Mouse (Mus musculus) MEL (cell line): ENCODE data around the gene Ap3d1.

Experiments
- CTCF ChIP-seq, 3 experiments: IDR thresholded peaks in 2 of 3; conservative IDR thresholded peaks in 1 of 3; 2 replicates each; pipeline ENCODE4 v1.5.1; 2011 to 2012; ENCODE audit warnings: low read length in 3 of 3, low read depth in 2 of 3, mild to moderate bottlenecking in 2 of 3, improper control_type of control experiment in 1 of 3, inconsistent platforms in 1 of 3, mixed read lengths in 1 of 3, moderate library complexity in 1 of 3; ENCODE audit not compliant: control insufficient read depth in 1 of 3, insufficient read depth in 1 of 3, poor library complexity in 1 of 3, severe bottlenecking in 1 of 3
- EP300 ChIP-seq, 2 experiments: IDR thresholded peaks; 2 replicates each; pipeline ENCODE4 v1.6.1; 2011; ENCODE audit warnings: improper control_type of control experiment in 2 of 2, low read length in 2 of 2, low read depth in 1 of 2, mild to moderate bottlenecking in 1 of 2
- POLR2A ChIP-seq, 2 experiments: IDR thresholded peaks; 2 replicates each; pipeline ENCODE4 v1.6.1; 2011 to 2012; ENCODE audit warnings: low read length in 2 of 2, mild to moderate bottlenecking in 2 of 2, control low read depth in 1 of 2, improper control_type of control experiment in 1 of 2, low read depth in 1 of 2, moderate library complexity in 1 of 2; ENCODE audit not compliant: control insufficient read depth in 1 of 2, insufficient read depth in 1 of 2, poor library complexity in 1 of 2
- RAD21 ChIP-seq: IDR thresholded peaks from 2 replicates; pipeline ENCODE4 v1.6.1; 2011; ENCODE audit warnings: mild to moderate bottlenecking, low read depth, low read length, improper control_type of control experiment
- TAL1 ChIP-seq: IDR thresholded peaks from 2 replicates; pipeline ENCODE4 v1.6.1; 2012; ENCODE audit warnings: mild to moderate bottlenecking, inconsistent platforms, low read length, moderate library complexity, mixed read lengths

GRCm38 (mm10) chr10:80756509-80756908, 14.4 kb upstream of the Ap3d1 start:
- TF ChIP-seq POLR2A (IDR thresholded peaks at IDR 0.05; ENCODE audit: control insufficient read depth in 1 of 2, insufficient read depth in 1 of 2, low read depth in 1 of 2, low read length in 2 of 2, poor library complexity in 1 of 2) (no peak), EP300 (IDR thresholded peaks at IDR 0.05; ENCODE audit: low read depth in 1 of 2, low read length in 2 of 2) (no peak), TAL1 (no peak), RAD21 (no peak), CTCF (IDR thresholded peaks at IDR 0.05 in 2 of 3, conservative IDR thresholded peaks at IDR 0.05 in 1 of 3; ENCODE audit: control insufficient read depth in 1 of 3, insufficient read depth in 1 of 3, low read depth in 2 of 3, low read length in 3 of 3, poor library complexity in 1 of 3, severe bottlenecking in 1 of 3) (no peak)
